Mouse (Mus musculus): ENCODE results near the gene Fnbp1l.

The Fnbp1l gene

DNA sequence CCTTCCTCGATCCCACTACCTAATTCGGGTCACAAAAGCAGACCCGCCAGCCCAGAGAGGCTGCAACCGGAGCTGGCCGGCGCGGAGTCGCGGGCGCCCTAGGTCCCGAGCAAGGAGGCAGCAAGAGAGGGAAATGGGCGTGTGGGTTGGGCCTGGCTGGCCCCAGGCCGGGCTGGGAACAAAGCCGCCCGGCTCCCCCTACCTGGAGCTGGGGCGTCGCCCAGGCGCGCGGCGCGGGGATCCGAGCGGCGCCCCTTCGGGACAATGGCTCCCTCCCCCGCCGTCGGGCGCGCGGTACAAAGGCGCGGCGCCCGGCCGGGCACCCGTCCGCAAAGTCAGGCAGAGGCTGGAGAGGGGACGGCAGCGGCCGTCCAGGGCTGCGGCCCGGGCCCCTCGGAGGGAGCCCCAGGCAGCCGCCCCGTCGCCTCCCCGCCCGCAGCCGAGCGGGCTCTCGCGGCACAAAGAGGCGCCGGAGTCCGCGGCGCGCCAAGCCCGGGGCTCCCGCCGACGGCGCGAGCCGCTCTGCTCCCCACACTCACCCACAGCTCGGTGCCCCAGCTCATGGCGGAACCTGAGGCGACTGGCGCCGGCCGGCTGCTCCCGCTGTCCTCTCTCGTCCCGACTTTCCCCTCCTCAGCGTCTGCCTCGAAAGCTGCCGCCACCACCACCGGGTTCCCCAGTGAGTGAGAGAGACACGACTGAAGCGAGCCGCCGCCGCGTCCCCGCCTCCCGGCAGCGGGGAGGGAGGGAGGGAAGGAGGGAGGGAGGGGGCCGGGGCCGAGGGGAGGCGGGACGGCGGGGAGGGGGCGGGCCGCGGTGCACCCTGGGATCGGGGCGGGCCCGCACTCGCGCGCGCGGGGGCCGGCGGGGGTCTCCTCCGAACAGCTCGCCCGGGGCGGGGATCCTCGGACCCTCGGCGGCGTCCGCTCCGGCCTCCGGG is at the start of gene Fnbp1l:
Gene Fnbp1l, minus strand, starts transcription at position 725 of the 940 bp plus-strand sequence.
- peak; percentile 84 for DNase-seq (ENCODE audit: low spot score)

DNA sequence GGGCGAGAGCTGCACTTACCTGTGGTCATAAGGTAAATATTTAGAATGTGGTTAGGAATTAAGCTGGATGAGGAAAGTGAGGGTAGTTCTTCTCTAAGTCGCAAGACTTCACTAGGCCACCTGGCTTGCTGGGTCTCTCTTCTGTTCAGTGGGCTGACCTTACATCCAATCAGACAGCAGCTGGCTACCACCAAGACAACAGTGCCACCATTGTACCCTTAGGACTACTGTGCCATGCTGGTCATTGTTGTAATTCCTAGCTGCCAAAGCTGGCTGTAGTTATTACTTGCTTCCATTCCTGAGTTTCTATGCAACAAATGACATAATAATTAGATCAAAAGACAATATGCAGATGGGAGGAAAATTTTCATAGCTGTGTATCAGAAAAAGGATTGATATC is 41.3 kb upstream of the Fnbp1l start:
- no peak for DNase-seq (ENCODE audit: low spot score)

DNA sequence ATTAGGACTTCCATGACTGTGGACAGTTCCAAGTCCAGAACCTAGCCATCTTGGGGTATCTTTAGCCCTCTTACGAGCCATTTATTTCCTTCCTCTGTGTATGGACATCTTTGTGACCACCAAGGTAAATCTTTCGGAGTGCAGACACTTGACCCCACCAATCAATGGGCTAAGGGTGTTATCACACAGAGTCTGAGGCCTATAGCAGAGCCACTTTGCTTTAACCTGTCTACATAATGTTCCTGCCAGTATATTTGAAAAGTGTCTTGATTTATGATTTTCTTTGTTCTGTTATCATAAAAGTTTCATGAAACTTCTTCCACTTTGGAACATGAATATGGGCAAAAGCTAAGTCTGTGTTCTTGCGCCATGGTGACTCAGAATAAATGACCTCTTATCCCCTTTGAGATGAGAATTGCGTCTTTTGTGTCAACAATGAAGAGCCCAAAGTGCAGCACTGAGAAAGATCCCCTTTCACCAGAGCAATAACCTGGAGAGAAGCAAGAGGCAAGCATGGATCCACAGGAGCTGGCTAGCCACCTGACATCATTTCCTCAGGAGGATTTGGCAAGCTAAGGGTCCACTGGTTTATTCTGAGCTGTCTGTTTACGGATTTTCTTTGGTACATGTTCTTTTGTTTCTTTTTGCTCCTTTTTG is 39.9 kb upstream of the Fnbp1l start:
- DNase-seq (ENCODE audit: low spot score): no peak

DNA sequence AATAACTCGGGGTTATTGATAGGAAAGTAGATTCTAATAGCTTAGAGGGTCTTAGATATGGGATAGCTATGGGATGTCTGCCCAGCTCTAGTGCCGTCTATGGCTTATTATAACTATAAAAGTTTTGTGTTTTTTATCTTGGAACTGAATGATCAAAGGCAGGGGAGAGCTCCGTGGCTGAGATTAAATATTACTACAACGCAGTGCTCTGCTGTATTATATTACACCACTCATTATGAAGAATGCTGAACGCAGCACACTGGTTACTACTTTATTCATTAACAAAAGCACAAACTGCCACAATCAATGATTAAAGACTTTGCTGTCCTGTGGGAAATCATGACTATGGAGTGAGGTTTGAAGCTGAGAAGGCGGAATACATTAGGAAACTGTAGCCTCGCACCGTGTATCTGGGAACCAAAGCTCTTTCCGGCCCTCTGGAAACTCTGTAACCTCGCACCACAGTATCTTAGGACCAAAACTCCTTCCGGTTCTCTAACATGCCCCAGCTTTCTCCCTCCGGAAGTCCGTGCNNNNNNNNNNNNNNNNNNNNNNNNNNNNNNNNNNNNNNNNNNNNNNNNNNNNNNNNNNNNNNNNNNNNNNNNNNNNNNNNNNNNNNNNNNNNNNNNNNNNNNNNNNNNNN is 27.8 kb upstream of the Fnbp1l start:
- DNase-seq (ENCODE audit: low spot score): no peak

DNA sequence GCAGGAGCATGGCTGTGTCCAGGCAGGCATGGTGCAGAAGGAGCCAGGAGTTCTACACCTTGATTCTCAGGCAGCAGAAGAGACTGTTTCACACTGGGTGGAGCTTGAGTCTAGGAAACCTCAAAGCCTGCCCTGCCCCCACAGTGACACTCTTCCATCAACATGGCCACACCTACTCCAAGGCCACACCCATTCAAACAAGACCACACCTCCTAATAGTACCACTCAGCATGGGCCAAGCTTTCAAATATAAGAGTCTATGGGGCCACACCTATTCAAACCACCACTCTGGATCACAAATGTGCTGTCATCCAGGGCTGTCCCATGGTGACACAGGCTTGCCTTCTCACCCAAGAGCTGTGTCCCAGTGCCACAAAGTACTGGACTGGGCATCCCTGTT is 20.8 kb upstream of the Fnbp1l start:
- no peak for DNase-seq (ENCODE audit: low spot score)

DNA sequence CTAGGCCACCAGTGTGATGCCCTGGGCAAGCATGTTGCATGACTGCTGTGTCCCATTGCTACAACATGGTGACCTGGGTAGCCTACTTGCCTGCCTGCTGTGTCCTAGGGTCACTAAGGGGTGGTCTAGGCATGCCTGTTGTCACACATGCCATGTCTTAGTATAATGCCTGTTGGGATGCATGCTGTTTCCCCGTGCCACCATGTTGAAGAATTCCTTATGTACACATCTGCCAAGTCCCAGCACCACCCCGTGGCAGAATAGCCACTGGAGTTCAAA is 19.6 kb upstream of the Fnbp1l start:
- DNase-seq (ENCODE audit: low spot score): no peak

DNA sequence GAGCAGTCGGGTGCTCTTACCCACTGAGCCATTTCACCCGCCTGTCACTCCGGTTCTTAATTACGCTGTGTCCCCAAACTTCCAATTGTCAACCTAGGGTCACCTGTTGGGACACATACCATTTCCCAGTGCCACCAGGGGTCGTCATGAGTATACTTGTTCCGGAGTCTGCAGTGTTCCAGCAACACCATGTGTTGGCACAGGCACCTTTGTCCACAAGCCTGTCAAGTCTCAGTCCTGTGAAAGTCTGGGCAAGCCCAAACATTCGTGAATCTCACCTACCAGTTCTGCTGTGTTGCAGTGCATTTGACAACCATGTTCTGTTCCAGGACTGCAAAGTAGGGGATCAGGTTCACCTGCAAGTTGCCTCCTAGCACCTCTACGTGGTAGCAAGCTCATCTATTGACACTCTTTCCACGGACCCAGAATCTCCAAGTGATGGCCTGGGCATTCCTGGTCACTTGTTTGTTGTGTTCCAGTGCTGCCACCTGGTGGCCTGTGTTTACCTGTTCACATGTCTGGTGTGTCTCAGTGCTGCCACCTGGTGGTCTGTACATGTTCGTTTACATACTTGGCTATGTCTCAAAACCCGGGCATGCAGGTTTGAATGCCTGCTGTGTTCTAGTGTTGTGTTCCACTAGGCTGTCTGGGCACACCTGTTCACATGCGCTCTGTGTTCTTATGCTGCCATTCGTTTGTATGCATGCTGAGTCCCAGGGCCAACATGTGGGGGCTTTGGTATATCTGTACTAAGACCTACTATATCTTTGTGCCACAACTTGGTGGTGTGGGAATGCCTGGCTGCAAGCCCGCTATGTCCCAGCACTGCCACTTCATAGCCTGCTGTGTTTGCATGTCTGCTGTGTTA is 19.0 kb upstream of the Fnbp1l start:
- peak; percentile 99 for DNase-seq (ENCODE audit: low spot score)

DNA sequence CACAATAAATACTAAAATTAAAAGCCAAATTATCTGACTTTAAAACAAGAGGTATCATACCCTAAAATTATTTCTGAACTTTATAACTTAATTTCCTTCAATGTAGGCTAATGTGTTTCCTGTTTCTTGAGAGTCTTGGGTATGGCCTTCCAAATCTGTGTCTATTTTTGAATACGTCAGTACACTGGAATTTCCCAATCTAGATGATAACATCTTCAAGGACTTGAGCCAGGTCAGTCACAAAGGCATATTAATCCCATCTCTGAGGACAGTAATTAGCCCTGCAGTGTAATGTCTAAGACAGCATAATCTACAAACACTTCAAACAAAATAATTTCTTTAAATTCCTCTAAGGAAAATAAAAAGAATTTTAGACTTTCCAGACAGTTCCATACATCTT is 17.8 kb upstream of the Fnbp1l start:
- no peak for DNase-seq (ENCODE audit: low spot score)

DNA sequence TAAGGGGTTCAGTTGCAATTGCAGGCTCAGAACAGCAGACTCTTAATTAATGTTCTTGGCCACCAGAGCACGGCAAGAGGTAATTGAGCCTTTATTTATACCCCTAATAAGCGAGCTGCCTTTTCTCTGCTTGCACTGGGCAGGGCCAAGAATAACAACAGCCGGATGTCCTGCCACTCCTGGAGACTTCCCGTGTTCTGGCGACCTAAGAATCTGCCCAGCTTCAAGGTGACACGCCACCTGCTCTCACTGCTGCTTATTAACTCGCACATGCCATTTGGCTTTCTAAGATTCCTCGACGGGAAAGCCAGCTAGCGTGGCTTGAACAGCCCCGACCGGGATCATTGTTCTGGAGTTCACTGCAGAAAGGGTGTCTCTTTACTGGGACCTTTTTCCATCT is 15.7 kb upstream of the Fnbp1l start:
- peak; percentile 66 for DNase-seq (ENCODE audit: low spot score)

DNA sequence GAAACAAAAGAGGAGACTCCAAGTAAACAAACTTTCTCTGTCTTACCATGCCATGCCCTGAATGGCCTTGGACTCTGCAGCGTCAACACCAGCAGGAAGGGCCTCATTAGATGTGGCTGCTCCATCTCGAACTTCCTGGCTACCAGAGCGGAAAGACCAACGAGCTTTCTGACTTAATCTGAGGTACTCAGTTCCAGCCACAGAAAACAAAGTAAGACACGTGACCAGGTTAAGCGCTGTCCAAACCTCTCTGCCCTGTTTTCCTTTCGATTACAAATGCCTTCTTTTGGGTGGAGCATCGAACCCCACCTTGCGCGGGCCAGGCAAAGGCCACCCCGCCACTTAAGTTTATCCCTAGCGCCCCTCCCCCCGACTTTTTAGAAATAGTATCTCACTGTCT is 10.1 kb upstream of the Fnbp1l start:
- no peak for DNase-seq (ENCODE audit: low spot score)

DNA sequence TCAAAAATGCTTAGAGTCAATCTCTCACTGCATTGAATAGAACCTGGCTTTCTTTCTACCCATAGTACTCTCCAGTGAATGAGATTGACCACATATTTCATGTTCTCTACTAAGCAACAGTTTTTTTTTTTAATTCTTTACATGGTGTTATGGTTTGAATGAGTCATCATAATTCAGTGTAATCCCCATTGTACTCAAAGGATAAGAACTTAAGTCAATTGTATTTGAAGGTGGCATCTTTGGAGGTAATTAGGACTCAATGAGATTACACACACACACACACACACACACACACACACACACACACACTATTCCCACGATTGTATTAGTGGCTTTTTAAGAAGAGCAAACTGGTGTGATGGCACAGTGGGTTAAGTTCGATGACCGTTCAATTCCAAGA is 9.4 kb upstream of the Fnbp1l start:
- no peak for DNase-seq (ENCODE audit: low spot score)

DNA sequence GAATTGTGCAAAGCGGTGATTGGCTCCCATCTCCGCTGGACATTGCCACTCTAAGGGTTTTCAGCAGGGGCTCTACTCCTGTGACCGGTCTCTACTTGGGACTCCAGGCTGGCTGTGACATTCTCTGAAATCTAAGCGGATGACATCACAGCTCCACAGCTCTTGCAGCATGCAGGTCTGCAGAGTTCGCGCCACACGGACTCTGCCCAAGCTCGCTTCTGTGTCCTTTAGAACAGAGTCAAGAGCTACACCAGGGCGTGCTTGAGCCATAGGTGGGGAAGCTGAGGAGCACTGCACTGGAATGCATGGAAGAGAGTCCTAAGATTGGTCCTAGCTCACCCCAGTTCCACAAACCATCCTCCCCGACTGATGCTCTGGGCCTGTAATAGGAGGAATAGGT is 9.0 kb upstream of the Fnbp1l start:
- DNase-seq (ENCODE audit: low spot score): no peak

DNA sequence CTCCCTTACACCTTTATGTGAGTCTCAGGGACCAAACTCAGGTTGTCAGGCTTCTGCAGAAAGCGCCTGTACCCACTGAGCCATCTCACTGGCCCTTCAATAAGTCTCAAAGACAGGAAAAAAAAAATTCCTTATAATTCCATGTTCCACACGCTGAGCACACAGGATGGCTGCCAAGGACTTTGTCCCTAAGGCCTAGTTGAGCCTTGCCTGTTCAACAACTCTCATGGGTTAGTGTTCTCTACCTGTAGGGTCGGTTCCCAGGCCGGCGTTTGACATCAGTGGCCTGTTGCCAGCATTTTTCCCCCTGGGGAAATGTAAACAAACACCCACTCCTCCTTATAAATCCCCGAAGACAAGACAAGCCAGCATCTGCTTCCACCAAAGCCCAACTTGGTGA is 8.3 kb upstream of the Fnbp1l start:
- DNase-seq (ENCODE audit: low spot score): no peak

DNA sequence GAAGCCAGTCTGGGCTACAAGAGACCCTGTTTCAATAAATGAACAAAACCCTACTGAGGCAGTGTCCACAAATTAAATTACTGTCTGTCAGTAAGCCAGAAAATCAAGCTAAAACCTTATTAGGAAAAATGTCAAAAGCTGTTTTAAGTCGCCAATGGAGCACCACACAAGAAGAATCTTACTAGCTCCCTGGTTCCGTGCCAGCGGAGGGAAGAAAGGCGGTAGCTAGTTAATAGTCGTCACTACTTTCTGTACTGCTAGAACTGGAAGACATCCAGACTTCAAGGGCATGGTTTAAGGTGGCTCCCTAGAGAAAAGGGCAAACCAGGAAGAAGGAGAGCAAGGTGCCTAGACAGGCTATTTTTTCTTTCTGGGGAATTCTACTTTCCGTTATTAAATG is 5.1 kb upstream of the Fnbp1l start:
- DNase-seq (ENCODE audit: low spot score): no peak

DNA sequence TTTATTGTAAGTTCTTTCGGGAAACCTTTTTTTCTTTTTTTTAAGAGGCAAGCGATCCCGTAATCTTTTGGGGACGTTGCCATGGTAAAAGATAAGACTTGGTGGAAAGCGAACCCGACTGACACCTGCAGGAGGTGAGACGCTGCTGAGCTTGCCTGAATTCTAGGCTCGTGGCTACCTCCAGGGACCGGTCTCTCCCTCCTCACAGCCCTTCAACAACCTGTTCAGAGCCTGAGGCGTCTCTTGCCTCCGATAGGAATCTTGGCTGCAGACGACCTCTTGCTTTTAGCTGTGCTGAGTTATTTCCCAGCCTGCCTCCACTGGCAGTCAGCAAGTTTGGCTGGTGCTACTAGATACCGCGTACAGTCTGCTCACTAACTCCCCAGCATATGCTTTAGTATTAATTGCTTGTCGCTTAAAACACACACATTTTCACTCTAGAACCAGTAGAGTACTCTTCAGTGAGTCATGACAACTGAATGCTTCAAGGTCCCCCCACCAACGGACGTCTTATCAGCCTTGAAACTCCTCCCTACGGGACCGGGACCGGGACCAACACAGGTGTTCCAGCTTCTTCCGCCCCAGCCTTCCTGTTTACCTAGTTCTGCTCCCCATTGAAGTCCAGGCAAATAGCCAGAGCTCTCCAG is 893 bp upstream of the Fnbp1l start:
- peak; percentile 47 for DNase-seq (ENCODE audit: low spot score)

DNA sequence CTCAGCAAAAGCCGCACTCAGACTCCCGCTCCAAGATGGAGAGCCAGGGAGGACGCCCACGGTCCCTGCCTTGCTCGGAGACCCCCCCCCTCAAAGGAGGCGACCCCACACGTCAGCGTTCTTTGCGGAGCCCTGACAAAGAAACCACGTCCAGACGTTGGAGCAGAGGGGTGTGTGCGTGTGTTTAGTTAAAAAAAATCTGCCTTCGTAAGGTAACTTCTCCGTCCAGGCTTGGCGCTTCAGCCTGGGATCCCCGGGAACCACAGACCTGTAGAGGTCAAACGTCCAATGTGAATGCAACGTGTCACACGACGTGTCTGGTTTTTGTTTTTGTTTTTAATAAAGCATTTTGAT is 393 bp upstream of the Fnbp1l start:
- no peak for DNase-seq (ENCODE audit: low spot score)

DNA sequence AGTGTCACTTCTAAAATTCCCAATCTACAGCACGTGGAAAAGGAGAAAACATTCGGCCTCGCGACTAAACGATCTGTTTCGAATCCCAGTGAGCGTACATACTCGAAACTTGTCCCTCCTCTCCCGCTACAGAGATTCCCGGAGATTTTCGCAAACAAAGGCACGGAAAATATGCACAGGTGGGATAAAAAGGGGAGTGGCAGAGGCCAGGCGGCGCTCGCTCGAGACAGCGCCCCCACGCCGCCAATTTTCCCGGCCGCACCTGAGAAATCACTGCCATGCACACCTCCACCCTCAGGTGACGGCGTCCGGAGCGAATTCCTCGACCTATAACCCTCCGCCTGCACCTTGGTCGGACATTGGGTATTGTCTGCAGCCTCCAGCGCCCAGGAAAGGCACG is 1.1 kb downstream of the Fnbp1l start:
- peak; percentile 50 for DNase-seq (ENCODE audit: low spot score)

DNA sequence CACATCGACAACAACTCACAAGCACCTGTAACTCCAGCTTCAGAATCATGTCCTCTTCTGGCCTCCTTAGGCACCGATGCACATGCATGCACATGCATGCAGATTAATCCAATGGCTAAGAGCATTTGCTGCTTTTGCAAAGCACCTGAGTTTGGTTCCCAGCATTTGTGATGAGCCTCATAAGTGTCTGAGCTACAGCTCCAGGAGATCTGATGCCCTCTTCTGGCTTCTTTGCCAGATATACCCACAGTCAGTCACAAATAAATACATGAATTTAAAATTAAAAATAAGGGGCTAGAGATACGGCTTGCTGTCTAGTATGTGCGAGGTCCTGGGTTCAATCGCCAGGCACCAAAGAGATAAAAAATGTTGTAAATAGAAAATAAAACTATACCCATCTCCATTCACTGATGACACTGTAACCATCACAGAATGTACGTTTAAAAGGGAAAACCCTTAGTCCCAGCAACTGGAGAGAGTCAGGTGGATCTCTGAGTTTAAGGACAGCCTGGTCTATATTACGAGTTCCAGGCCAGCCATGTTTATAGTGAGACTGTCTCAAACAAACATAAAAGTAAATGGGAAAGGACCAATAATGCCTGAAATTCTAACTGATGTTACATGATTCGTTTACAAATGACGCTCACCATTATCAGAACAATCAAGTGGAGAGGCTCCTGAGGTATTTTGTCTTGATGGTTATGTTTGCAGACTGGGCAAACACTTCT is 1.7 kb downstream of the Fnbp1l start:
- DNase-seq (ENCODE audit: low spot score): peak; percentile 22

DNA sequence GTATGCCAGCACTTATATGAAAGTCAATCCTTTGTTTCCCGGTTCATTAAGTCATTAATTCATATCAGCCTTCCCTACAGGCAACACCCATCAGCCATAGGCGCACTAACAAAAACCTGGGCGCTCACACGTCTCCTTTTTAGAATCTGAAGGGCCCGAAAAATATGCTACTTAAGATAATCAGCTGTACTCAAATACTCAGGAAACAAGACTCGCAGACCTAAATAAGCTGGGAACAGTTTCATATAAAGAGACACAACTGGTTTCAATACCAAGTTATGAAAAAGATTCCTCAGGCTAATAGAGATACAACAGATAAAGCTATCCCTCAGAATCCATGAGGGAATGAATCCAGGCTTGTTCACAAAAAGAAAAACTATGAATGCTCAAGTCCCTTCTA is 7.0 kb downstream of the Fnbp1l start:
- no peak for DNase-seq (ENCODE audit: low spot score)

DNA sequence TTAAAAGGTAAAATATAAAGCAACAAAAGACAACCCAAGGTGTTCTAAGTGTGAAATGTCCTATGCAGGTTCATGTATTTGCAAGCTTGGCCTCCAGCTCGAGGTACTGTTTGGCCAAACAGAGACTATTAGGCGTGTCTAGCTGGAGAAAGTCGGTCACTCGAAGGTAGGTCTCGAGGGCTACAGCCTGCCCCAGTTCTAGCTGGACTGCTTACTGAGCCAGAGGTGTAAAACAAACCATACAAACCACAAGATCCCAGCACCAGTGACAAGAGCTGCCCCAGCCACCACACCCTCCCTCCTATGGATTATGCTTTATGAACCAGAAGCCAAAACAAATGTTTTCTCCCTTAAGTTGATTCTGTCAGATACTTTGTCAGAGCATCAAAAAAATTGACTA is 7.8 kb downstream of the Fnbp1l start:
- no peak for DNase-seq (ENCODE audit: low spot score)

DNA sequence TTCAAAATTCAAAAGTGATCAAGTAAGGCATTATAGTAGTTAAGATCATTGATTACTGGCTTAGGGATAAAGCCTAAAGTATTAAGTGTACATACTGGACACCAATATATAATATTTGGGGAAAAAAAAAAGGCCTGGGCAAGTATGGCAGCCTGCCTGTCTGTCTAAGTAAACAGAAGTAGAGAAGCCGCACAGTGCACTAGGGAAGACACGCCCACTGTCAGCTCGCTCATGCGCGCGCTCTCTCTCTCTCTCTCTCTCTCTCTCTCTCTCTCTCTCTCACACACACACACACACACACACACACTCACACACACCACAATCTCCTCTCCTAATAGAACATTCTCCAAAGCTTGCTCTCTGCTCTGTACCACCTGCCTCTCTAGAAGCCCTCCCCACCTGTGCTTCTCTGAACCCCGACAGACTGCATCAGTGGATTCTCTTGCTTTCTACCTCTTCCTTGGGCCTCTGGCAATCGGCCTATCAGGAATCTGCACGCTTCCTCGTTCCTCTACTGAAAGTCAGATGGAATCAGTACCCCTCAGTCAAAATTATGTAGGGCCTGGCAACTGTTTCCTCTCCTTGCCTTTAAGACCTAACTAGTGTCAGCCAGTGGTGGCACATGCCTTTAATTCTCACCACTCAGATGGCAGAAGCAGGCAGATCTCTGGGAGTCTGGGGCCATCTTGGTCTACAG is 13.3 kb downstream of the Fnbp1l start:
- no peak for DNase-seq (ENCODE audit: low spot score)
